Mouse (Mus musculus) thymus, adult 2 months (tissue): ENCODE results near the gene 4930558K02Rik.

ENCODE experiments used
- CTCF ChIP-seq: fragments of 200-500 bp; IDR thresholded peaks from 2 replicates; pipeline ENCODE4 v1.5.1; 2012; ENCODE audit warnings: mild to moderate bottlenecking, control low read depth, low read length, moderate library complexity, borderline replicate concordance; ENCODE audit not compliant: control insufficient read depth, poor library complexity, insufficient read depth; ENCODE audit errors: extremely low read depth
- POLR2A ChIP-seq: fragments of 200-500 bp; IDR thresholded peaks from 2 replicates; pipeline ENCODE4 v1.6.1; 2012; ENCODE audit warnings: mild to moderate bottlenecking, low read length, control low read depth, moderate library complexity; ENCODE audit not compliant: control insufficient read depth, poor library complexity, insufficient read depth; ENCODE audit errors: extremely low read depth

DNA sequence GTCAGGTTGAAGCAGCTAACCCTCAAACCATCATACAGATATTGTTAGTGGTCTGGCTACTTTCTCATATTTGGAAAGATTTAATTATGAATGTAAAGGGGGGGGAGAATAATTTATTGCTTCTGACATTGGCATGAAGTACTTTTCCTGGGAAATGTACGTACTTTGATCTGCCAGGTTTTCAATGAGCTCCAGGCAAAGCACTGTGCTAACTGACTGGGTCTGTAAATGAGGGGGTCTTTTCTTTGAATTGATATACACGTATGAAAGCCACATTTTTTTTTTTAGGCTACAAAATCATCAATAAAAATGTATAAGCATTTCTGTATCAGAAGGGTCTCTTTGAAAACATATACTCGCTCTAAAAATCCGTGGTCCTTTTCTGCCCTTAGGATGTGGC is 41.3 kb upstream of the 4930558K02Rik start:
- TF ChIP-seq POLR2A, result no peak
- no peak for TF ChIP-seq CTCF
